Mouse (Mus musculus) MEL (cell line): ENCODE data around the gene Ccdc162. TPM values are rescaled to one million over a fixed set of nuclear protein-coding genes. Genes with fewer than 3 reads are reported as not detected.

Experiments
- DNase-seq: peaks from one replicate; pipeline ENCODE4 v3.0.0; 2011; ENCODE audit warnings: low read depth, low spot score
- H3K27ac ChIP-seq: 2 replicates; pipeline ENCODE4 v1.5.1; 2012; ENCODE audit warnings: low read depth, mild to moderate bottlenecking, control low read depth, low read length, moderate library complexity; ENCODE audit not compliant: control insufficient read depth
- H3K27me3 ChIP-seq, 2 experiments: fragments of 150-350 bp in 1 of 2; sonication (generic) in 1 of 2; 2 replicates each; pipeline ENCODE4 v1.6.1; 2012; ENCODE audit warnings: low read length in 2 of 2, mild to moderate bottlenecking in 2 of 2, improper control_type of control experiment in 1 of 2, moderate library complexity in 1 of 2; ENCODE audit not compliant: insufficient read depth in 2 of 2, control insufficient read depth in 1 of 2
- H3K36me3 ChIP-seq, 2 experiments: 2 replicates each; pipeline ENCODE4 v1.6.1; 2012 to 2014; ENCODE audit warnings: low read length in 2 of 2, improper control_type of control experiment in 1 of 2, inconsistent platforms in 1 of 2, mild to moderate bottlenecking in 1 of 2; ENCODE audit not compliant: insufficient read depth in 2 of 2, control insufficient read depth in 1 of 2
- H3K4me1 ChIP-seq, 2 experiments: fragments of 150-350 bp in 1 of 2; sonication (generic) in 1 of 2; 2 replicates each; pipeline ENCODE4 v1.6.1; 2012; ENCODE audit warnings: low read length in 2 of 2, improper control_type of control experiment in 1 of 2, mild to moderate bottlenecking in 1 of 2; ENCODE audit not compliant: insufficient read depth in 2 of 2, control insufficient read depth in 1 of 2
- H3K4me3 ChIP-seq, 2 experiments: fragments of 150-350 bp in 1 of 2; sonication (generic) in 1 of 2; 2 replicates each; pipeline ENCODE4 v1.5.1; 2012; ENCODE audit warnings: low read depth in 2 of 2, low read length in 2 of 2, mild to moderate bottlenecking in 2 of 2, moderate library complexity in 2 of 2, control low read depth in 1 of 2, improper control_type of control experiment in 1 of 2; ENCODE audit not compliant: control insufficient read depth in 1 of 2, insufficient read depth in 1 of 2
- H3K79me2 ChIP-seq: 2 replicates; pipeline ENCODE4 v1.6.1; 2012; ENCODE audit warnings: mild to moderate bottlenecking, low read length, moderate library complexity; ENCODE audit not compliant: control insufficient read depth, poor library complexity, insufficient read depth
- H3K9ac ChIP-seq: 2 replicates; pipeline ENCODE4 v1.6.1; 2012; ENCODE audit warnings: low read depth, mild to moderate bottlenecking, control low read depth, low read length, moderate library complexity; ENCODE audit not compliant: control insufficient read depth, poor library complexity, severe bottlenecking
- H3K9me3 ChIP-seq: fragments of 150-350 bp; sonication (generic); replicated peaks from 2 replicates; pipeline ENCODE4 v1.6.1; 2012; ENCODE audit warnings: mild to moderate bottlenecking, low read length, improper control_type of control experiment, moderate library complexity; ENCODE audit not compliant: insufficient read depth
- CHD1 ChIP-seq: IDR thresholded peaks from 2 replicates; pipeline ENCODE4 v1.6.1; 2012; ENCODE audit warnings: low read depth, mild to moderate bottlenecking, inconsistent platforms, low read length, improper control_type of control experiment
- CHD2 ChIP-seq: IDR thresholded peaks from 2 replicates; pipeline ENCODE4 v1.6.1; 2011; ENCODE audit warnings: low read length, improper control_type of control experiment
- CTCF ChIP-seq, 3 experiments: IDR thresholded peaks in 2 of 3; conservative IDR thresholded peaks in 1 of 3; 2 replicates each; pipeline ENCODE4 v1.5.1; 2011 to 2012; ENCODE audit warnings: low read length in 3 of 3, low read depth in 2 of 3, mild to moderate bottlenecking in 2 of 3, improper control_type of control experiment in 1 of 3, inconsistent platforms in 1 of 3, mixed read lengths in 1 of 3, moderate library complexity in 1 of 3; ENCODE audit not compliant: control insufficient read depth in 1 of 3, insufficient read depth in 1 of 3, poor library complexity in 1 of 3, severe bottlenecking in 1 of 3
- ELF1 ChIP-seq: IDR thresholded peaks from 2 replicates; pipeline ENCODE4 v1.6.1; 2014; ENCODE audit warnings: low read depth, mild to moderate bottlenecking, inconsistent platforms, low read length, improper control_type of control experiment, moderate library complexity
- EP300 ChIP-seq, 2 experiments: IDR thresholded peaks; 2 replicates each; pipeline ENCODE4 v1.6.1; 2011; ENCODE audit warnings: improper control_type of control experiment in 2 of 2, low read length in 2 of 2, low read depth in 1 of 2, mild to moderate bottlenecking in 1 of 2
- ETS1 ChIP-seq: IDR thresholded peaks from 2 replicates; pipeline ENCODE4 v1.6.1; 2012; ENCODE audit warnings: low read depth, mild to moderate bottlenecking, inconsistent platforms, low read length, improper control_type of control experiment, moderate library complexity
- HCFC1 ChIP-seq: IDR thresholded peaks from 2 replicates; pipeline ENCODE4 v1.6.1; 2012; ENCODE audit warnings: low read depth, mild to moderate bottlenecking, inconsistent platforms, low read length, improper control_type of control experiment, moderate library complexity
- JUND ChIP-seq: IDR thresholded peaks from 2 replicates; pipeline ENCODE4 v1.6.1; 2011; ENCODE audit warnings: low read depth, mild to moderate bottlenecking, improper control_type of control experiment, low read length
- MAFK ChIP-seq: IDR thresholded peaks from 2 replicates; pipeline ENCODE4 v1.6.1; 2011; ENCODE audit warnings: low read depth, mild to moderate bottlenecking, low read length, improper control_type of control experiment, borderline replicate concordance
- MEF2A ChIP-seq: IDR thresholded peaks from 2 replicates; pipeline ENCODE4 v1.6.1; 2014; ENCODE audit warnings: low read depth, mild to moderate bottlenecking, inconsistent platforms, low read length, improper control_type of control experiment; ENCODE audit not compliant: poor library complexity, insufficient replicate concordance, severe bottlenecking; ENCODE audit errors: extremely low read depth
- MXI1 ChIP-seq: IDR thresholded peaks from 2 replicates; pipeline ENCODE4 v1.6.1; 2011; ENCODE audit warnings: mild to moderate bottlenecking, low read depth, low read length, improper control_type of control experiment
- NELFE ChIP-seq: IDR thresholded peaks from 2 replicates; pipeline ENCODE4 v1.6.1; 2011; ENCODE audit warnings: low read depth, low read length, improper control_type of control experiment
- NRF1 ChIP-seq: IDR thresholded peaks from 2 replicates; pipeline ENCODE4 v1.6.1; 2014; ENCODE audit warnings: low read depth, mild to moderate bottlenecking, inconsistent platforms, low read length, improper control_type of control experiment, moderate library complexity; ENCODE audit not compliant: poor library complexity, insufficient read depth, severe bottlenecking
- POLR2A ChIP-seq, 2 experiments: IDR thresholded peaks; 2 replicates each; pipeline ENCODE4 v1.6.1; 2011 to 2012; ENCODE audit warnings: low read length in 2 of 2, mild to moderate bottlenecking in 2 of 2, control low read depth in 1 of 2, improper control_type of control experiment in 1 of 2, low read depth in 1 of 2, moderate library complexity in 1 of 2; ENCODE audit not compliant: control insufficient read depth in 1 of 2, insufficient read depth in 1 of 2, poor library complexity in 1 of 2
- SIN3A ChIP-seq: IDR thresholded peaks from 2 replicates; pipeline ENCODE4 v1.6.1; 2012; ENCODE audit warnings: low read length, improper control_type of control experiment, inconsistent platforms
- SMC3 ChIP-seq: IDR thresholded peaks from 2 replicates; pipeline ENCODE4 v1.6.1; 2011; ENCODE audit warnings: low read depth, low read length, improper control_type of control experiment
- TAL1 ChIP-seq: IDR thresholded peaks from 2 replicates; pipeline ENCODE4 v1.6.1; 2012; ENCODE audit warnings: mild to moderate bottlenecking, inconsistent platforms, low read length, moderate library complexity, mixed read lengths
- TCF12 ChIP-seq: IDR thresholded peaks from 2 replicates; pipeline ENCODE4 v1.6.1; 2014; ENCODE audit warnings: low read depth, mild to moderate bottlenecking, inconsistent platforms, low read length, improper control_type of control experiment, moderate library complexity
- USF2 ChIP-seq, 2 experiments: IDR thresholded peaks; 2 replicates each; pipeline ENCODE4 v1.6.1; 2011 to 2012; ENCODE audit warnings: improper control_type of control experiment in 2 of 2, low read length in 2 of 2, borderline replicate concordance in 1 of 2, inconsistent platforms in 1 of 2, low read depth in 1 of 2, mild to moderate bottlenecking in 1 of 2; ENCODE audit not compliant: insufficient read depth in 1 of 2
- ZKSCAN1 ChIP-seq: IDR thresholded peaks from 2 replicates; pipeline ENCODE4 v1.6.1; 2012; ENCODE audit warnings: low read depth, mild to moderate bottlenecking, inconsistent platforms, low read length, improper control_type of control experiment, moderate library complexity
- ZNF384 ChIP-seq: IDR thresholded peaks from 2 replicates; pipeline ENCODE4 v1.6.1; 2012; ENCODE audit warnings: low read depth, mild to moderate bottlenecking, inconsistent platforms, low read length, improper control_type of control experiment
- polyA plus RNA-seq, 2 experiments: library from polyadenylated mRNA; stranded (reverse) in 1 of 2; unstranded in 1 of 2; fragments of >175 nt in 1 of 2; fragments of >200 nt in 1 of 2; gene quantifications; 2 replicates each; pipeline versions ENCODE4 v1.2.1 to v1.2.4; 2012; ENCODE audit warnings: low replicate concordance in 2 of 2, low read depth in 1 of 2; ENCODE audit not compliant: insufficient read length in 2 of 2, insufficient read depth in 1 of 2, missing spikeins in 1 of 2
- total RNA-seq: library from RNA; depleted of rRNA; stranded (reverse); fragments of 300-350 nt; gene quantifications from 2 replicates; pipeline ENCODE4 v1.2.3, GENCODE M21; 2012

The Ccdc162 gene
- total and polyA plus RNA-seq, 3 experiments: 0.06 TPM; not detected in 2

DNA sequence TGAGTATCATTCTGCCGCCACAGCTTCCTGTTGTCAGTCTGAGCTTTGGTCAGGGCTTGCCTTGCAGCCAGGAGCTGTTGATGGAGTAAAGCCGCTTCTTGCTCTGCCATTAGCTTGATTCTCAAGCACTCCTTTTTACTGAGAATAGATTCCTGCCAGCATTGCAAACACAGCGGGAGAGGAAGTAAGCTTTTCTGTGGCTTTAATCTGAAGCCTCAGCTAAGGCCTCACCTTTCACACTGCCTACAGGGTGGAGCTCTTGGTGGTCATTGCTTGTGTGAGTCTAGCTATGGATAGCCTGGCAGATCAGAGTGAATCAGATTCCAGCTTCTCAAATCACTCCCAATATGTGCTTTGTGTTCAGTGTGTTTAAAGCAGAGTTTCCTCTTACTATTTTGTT is 164.1 kb downstream of the Ccdc162 start:
- Histone ChIP-seq H3K27ac (no peak overlapping the region), H3K9ac (no peak overlapping the region), H3K27me3 (peaks cover 3 to 15% of the 10 kb centered on the region in 2 experiments), H3K4me1 (no peaks in the 10 kb centered on the region), H3K9me3 (no peaks in the 10 kb centered on the region), H3K4me3 (no peak overlapping the region), H3K79me2 (no peaks in the 10 kb centered on the region), H3K36me3 (no peaks in the 10 kb centered on the region)
- DNase-seq: no peak
- TF ChIP-seq NRF1 (no peak), NELFE (no peak)

DNA sequence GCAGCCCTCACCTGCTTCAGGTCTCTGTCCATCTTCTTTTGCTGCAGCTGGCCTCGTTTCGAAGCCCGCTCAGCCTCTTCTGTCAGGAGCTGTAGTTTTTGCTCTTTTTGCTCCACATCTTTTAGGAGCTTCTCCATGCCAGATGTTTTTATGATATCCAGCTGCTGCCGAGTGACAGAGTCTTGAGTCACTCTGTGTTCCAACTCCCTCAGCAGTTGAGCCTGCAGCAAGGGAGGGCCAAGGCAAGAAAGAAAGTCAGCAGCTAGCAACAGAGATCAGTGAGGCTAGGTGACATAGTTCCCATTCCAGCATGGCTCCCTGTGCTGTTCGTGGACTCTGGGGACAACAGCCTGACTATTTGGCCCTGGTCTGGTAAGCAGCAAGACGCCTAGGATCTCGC is 165.7 kb downstream of the Ccdc162 start:
- H3K9me3 ChIP-seq: no peaks in the 10 kb centered on the region
- H3K36me3 ChIP-seq: no peaks in the 10 kb centered on the region
- no peaks in the 10 kb centered on the region for H3K4me1 ChIP-seq
- H3K79me2 ChIP-seq: no peaks in the 10 kb centered on the region
- H3K27me3 ChIP-seq: peaks cover 3 to 17% of the 10 kb centered on the region in 2 experiments
- TF ChIP-seq CHD1 (no peak), ZKSCAN1 (no peak), JUND (no peak), NELFE (no peak)
- no peak for DNase-seq
- H3K27ac ChIP-seq: no peak overlapping the region
- no peak overlapping the region for H3K9ac ChIP-seq
- H3K4me3 ChIP-seq: no peak overlapping the region

DNA sequence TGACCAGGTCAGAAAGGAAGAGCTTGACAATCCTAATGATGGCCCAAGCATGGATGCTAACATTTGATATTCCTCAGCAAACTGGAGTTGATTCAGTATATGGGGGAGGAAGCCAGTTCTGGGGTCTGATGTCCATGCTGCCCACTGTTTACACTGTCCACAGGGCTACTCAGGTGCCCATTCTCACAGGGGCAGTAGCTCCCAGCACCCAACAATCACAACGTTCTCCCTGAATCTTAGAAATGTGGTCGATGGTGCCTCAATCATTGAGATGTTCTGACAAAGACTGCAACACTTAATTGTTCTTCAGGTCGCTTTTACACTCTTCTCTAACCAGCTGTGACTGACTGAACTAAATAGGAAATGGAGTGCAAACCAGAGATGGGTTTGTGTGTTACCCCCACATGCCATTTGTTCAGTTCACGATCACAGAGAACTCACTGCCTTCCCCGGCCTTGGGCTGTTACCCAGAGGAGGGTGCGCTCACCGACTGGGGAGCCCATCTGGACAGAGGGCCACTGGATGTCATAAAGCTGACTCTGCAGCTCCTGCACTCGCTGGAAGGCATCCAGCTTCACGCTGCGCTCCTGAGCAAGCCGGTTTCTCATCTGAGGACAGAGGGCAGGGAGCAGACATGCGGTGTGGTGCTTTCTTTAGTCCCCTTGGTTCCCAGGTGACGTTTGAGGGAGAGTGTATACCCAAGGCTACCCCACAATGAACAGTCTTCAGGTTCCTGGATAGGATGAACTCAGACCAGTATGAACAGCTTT is 169.9 kb downstream of the Ccdc162 start:
- no peak overlapping the region for H3K9ac ChIP-seq
- no peaks in the 10 kb centered on the region for H3K36me3 ChIP-seq
- H3K9me3 ChIP-seq: no peaks in the 10 kb centered on the region
- H3K27me3 ChIP-seq: peaks cover 3 to 17% of the 10 kb centered on the region in 2 experiments
- no peaks in the 10 kb centered on the region for H3K79me2 ChIP-seq
- no peak for DNase-seq
- H3K4me3 ChIP-seq: no peak overlapping the region
- TF ChIP-seq MXI1: no peak
- no peak for TF ChIP-seq ELF1
- TF ChIP-seq MAFK: no peak
- no peak for TF ChIP-seq SMC3
- TF ChIP-seq SIN3A: no peak
- TF ChIP-seq ZNF384: no peak
- TF ChIP-seq POLR2A (IDR thresholded peaks at IDR 0.05; ENCODE audit: control insufficient read depth in 1 of 2, insufficient read depth in 1 of 2, low read depth in 1 of 2, low read length in 2 of 2, poor library complexity in 1 of 2): no peak
- TF ChIP-seq TCF12: no peak
- no peak for TF ChIP-seq TAL1
- no peak for TF ChIP-seq USF2 (IDR thresholded peaks at IDR 0.05; ENCODE audit: borderline replicate concordance in 1 of 2, insufficient read depth in 1 of 2, low read depth in 1 of 2, low read length in 2 of 2)
- TF ChIP-seq MEF2A: no peak
- no peak for TF ChIP-seq NRF1
- no peak for TF ChIP-seq EP300 (IDR thresholded peaks at IDR 0.05; ENCODE audit: low read depth in 1 of 2, low read length in 2 of 2)
- TF ChIP-seq CTCF (IDR thresholded peaks at IDR 0.05 in 2 of 3, conservative IDR thresholded peaks at IDR 0.05 in 1 of 3; ENCODE audit: control insufficient read depth in 1 of 3, insufficient read depth in 1 of 3, low read depth in 2 of 3, low read length in 3 of 3, poor library complexity in 1 of 3, severe bottlenecking in 1 of 3): no peak
- TF ChIP-seq ETS1: no peak
- no peak for TF ChIP-seq CHD2
- TF ChIP-seq HCFC1: no peak
- no peak overlapping the region for H3K27ac ChIP-seq
- H3K4me1 ChIP-seq: no peaks in the 10 kb centered on the region
